Mouse (Mus musculus) kidney, adult 2 months (tissue): Measurements from ENCODE around the gene AL732309.1. TPM values are rescaled to one million over a fixed set of nuclear protein-coding genes. Genes with fewer than 3 reads are reported as not detected.

Experiments
- DNase-seq: peaks from one replicate; pipeline ENCODE4 v3.0.0; 2021
- H3K27ac ChIP-seq: fragments of 200-500 bp; 2 replicates; pipeline ENCODE4 v1.5.1; 2012; ENCODE audit warnings: low read depth, low read length, control low read depth, inconsistent platforms; ENCODE audit not compliant: insufficient read depth
- H3K27me3 ChIP-seq: fragments of 200-500 bp; replicated peaks from 2 replicates; pipeline ENCODE4 v1.6.1; 2012; ENCODE audit warnings: mild to moderate bottlenecking, moderate library complexity, low read length, inconsistent platforms; ENCODE audit not compliant: control insufficient read depth, insufficient read depth
- H3K36me3 ChIP-seq: fragments of 200-500 bp; 2 replicates; pipeline ENCODE4 v1.6.1; 2012; ENCODE audit warnings: mild to moderate bottlenecking, moderate library complexity, low read length, inconsistent platforms; ENCODE audit not compliant: control insufficient read depth, insufficient read depth
- H3K4me1 ChIP-seq: fragments of 200-500 bp; 2 replicates; pipeline ENCODE4 v1.6.1; 2011; ENCODE audit warnings: low read length; ENCODE audit not compliant: control insufficient read depth, insufficient read depth
- H3K4me3 ChIP-seq: fragments of 200-500 bp; 2 replicates; pipeline ENCODE4 v1.5.1; 2011; ENCODE audit warnings: mild to moderate bottlenecking, low read depth, low read length, control low read depth; ENCODE audit not compliant: insufficient read depth
- CTCF ChIP-seq: fragments of 200-500 bp; conservative IDR thresholded peaks from 2 replicates; pipeline ENCODE4 v1.5.1; 2011; ENCODE audit warnings: low read depth, mild to moderate bottlenecking, control low read depth, low read length, moderate library complexity, mixed read lengths; ENCODE audit not compliant: insufficient read depth, insufficient read length
- POLR2A ChIP-seq: fragments of 200-500 bp; IDR thresholded peaks from one replicate; pipeline ENCODE4 v1.6.1; 2011; ENCODE audit warnings: low read depth, low read length, control low read depth
- WGBS: fragments of 180-500 bp; shearing (Covaris S2); methylation state at CpG from one replicate; pipeline ENCODE4 v1.1.7; 2018; 5-methylcytosine and 5-hydroxymethylcytosine counted together
- polyA plus RNA-seq: library from polyadenylated mRNA; depleted of rRNA; stranded (reverse); fragments of >200 nt; gene quantifications from 2 replicates; pipeline ENCODE4 v1.2.3, GENCODE M21; 2012; rRNA removed

Gene AL732309.1
- polyA plus RNA-seq, 1 experiment = 13.0 TPM

GRCm38 (mm10) chr2:25197946-25198345 lies 48.7 kb downstream of the AL732309.1 start:
- TF ChIP-seq POLR2A (no peak), CTCF (no peak)
- H3K27me3 ChIP-seq = no peaks in the 10 kb centered on the region
- H3K4me1 ChIP-seq = peaks cover 10% of the 10 kb centered on the region; the same call in 1 of the 2 replicates
- no peak overlapping the region for H3K4me3 ChIP-seq
- no peak overlapping the region for H3K27ac ChIP-seq
- peaks cover 1% of the 10 kb centered on the region; the same call in 1 of the 2 replicates for H3K36me3 ChIP-seq
- DNase-seq = no peak

GRCm38 (mm10) chr2:25197191-25197590 lies 49.5 kb downstream of the AL732309.1 start:
- H3K36me3 ChIP-seq = no peaks in the 10 kb centered on the region; the same call in 1 of the 2 replicates
- TF ChIP-seq POLR2A (no peak), CTCF (no peak)
- H3K27ac ChIP-seq = peak overlapping the region; percentile 93
- DNase-seq = no peak
- H3K27me3 ChIP-seq = no peaks in the 10 kb centered on the region
- H3K4me3 ChIP-seq = 0 out of 2 replicates have a peak overlapping the region, but pooled peaks have one; percentile 43
- H3K4me1 ChIP-seq = peaks cover 10% of the 10 kb centered on the region; the same call in 1 of the 2 replicates
- WGBS = 23% methylated on average over 2 of the region's 2 CpGs

- Histone ChIP-seq H3K4me1 (peaks cover 10% of the 10 kb centered on the region; the same call in 1 of the 2 replicates), H3K27me3 (no peaks in the 10 kb centered on the region), H3K27ac (peak within 1 kb of the TSS; percentile 93), H3K36me3 (no peaks in the 10 kb centered on the region; the same call in 1 of the 2 replicates), H3K4me3 (peak within 1 kb of the TSS; percentile 43)
- WGBS = 16% methylated on average over 8 of the region's 8 CpGs
- peak; percentile 96 for DNase-seq
- TF ChIP-seq CTCF = no peak
- peak; percentile 55 for TF ChIP-seq POLR2A
Measured at GRCm38 (mm10) chr2:25196172-25196954, 50.3 kb downstream of the AL732309.1 start, which contains the start of gene Tor4a. TSS of gene Tor4a (minus strand) at chr2:25196886.

- no peak for TF ChIP-seq POLR2A
- TF ChIP-seq CTCF = no peak
- DNase-seq = peak; percentile 91
- H3K4me3 ChIP-seq = peak overlapping the region; percentile 43
- H3K36me3 ChIP-seq = no peaks in the 10 kb centered on the region; the same call in 1 of the 2 replicates
- H3K27ac ChIP-seq = peak overlapping the region; percentile 93
- peaks cover 10% of the 10 kb centered on the region; the same call in 1 of the 2 replicates for H3K4me1 ChIP-seq
- no peaks in the 10 kb centered on the region for H3K27me3 ChIP-seq
- 25% methylated on average over 55 of the region's 55 CpGs for WGBS
Measured at GRCm38 (mm10) chr2:25195211-25196156, 51.2 kb downstream of the AL732309.1 start.

Other genes with a start within 250 kb of the AL732309.1 start
- 77.8 and 110 TPM in 2 replicates for gene Nsmf, start 192.5 kb downstream of the AL732309.1 start, polyA plus RNA-seq
- 23.7 and 29.2 TPM in 2 replicates for gene Entpd8, start 166.6 kb downstream of the AL732309.1 start, polyA plus RNA-seq
- not detected in 2 replicates for gene Noxa1, start 151.7 kb downstream of the AL732309.1 start, polyA plus RNA-seq
- 5.7 and 7.8 TPM in 2 replicates for gene Nrarp, start 66.1 kb downstream of the AL732309.1 start, polyA plus RNA-seq
- gene Tor4a, start 50.0 kb downstream of the AL732309.1 start, polyA plus RNA-seq = 21.8 and 26.9 TPM in 2 replicates
- 62.6 and 70.5 TPM in 2 replicates for gene Nelfb, start 35.4 kb downstream of the AL732309.1 start, polyA plus RNA-seq
- gene Stpg3, start 32.2 kb downstream of the AL732309.1 start, polyA plus RNA-seq = 0.42 and 0.68 TPM in 2 replicates
- 0.55 and 0.58 TPM in 2 replicates for gene Fam166a, start 28.1 kb downstream of the AL732309.1 start, polyA plus RNA-seq
- gene Tubb4b, start 22.2 kb downstream of the AL732309.1 start, polyA plus RNA-seq = 313 and 314 TPM in 2 replicates
- gene Slc34a3, start 12.5 kb downstream of the AL732309.1 start, polyA plus RNA-seq = 240 and 299 TPM in 2 replicates
- gene Rnf224, start 10.1 kb downstream of the AL732309.1 start, polyA plus RNA-seq = 0.06 and 0.12 TPM in 2 replicates
- 49.1 and 57.9 TPM in 2 replicates for gene Rnf208, start 4.6 kb downstream of the AL732309.1 start, polyA plus RNA-seq
- gene Cysrt1, start 4.4 kb downstream of the AL732309.1 start, polyA plus RNA-seq = 0.66 and 1.2 TPM in 2 replicates
- gene Tmem203, start 8.6 kb upstream of the AL732309.1 start, polyA plus RNA-seq = 48.9 and 50.7 TPM in 2 replicates
- gene Tprn, start 15.8 kb upstream of the AL732309.1 start, polyA plus RNA-seq = 81.0 and 85.4 TPM in 2 replicates
- 46.2 and 48.8 TPM in 2 replicates for gene Ssna1, start 25.6 kb upstream of the AL732309.1 start, polyA plus RNA-seq
- 82.6 and 92.3 TPM in 2 replicates for gene Anapc2, start 25.6 kb upstream of the AL732309.1 start, polyA plus RNA-seq
- gene Tmem210, start 41.3 kb upstream of the AL732309.1 start, polyA plus RNA-seq = not detected in 2 replicates
- gene Lrrc26, start 43.1 kb upstream of the AL732309.1 start, polyA plus RNA-seq = 2.7 and 3.0 TPM in 2 replicates
- gene Grin1, start 72.3 kb upstream of the AL732309.1 start, polyA plus RNA-seq = 0.34 and 0.41 TPM in 2 replicates
- gene Man1b1, start 85.5 kb upstream of the AL732309.1 start, polyA plus RNA-seq = 16.6 and 19.6 TPM in 2 replicates
- gene Dpp7, start 109.5 kb upstream of the AL732309.1 start, polyA plus RNA-seq = 167 and 171 TPM in 2 replicates
- gene Uap1l1, start 118.8 kb upstream of the AL732309.1 start, polyA plus RNA-seq = 125 and 133 TPM in 2 replicates
- 0.20 and 0.34 TPM in 2 replicates for gene Sapcd2, start 125.5 kb upstream of the AL732309.1 start, polyA plus RNA-seq
- 18.8 and 23.8 TPM in 2 replicates for gene Entpd2, start 149.0 kb upstream of the AL732309.1 start, polyA plus RNA-seq
- 73.7 and 99.5 TPM in 2 replicates for gene Npdc1, start 152.5 kb upstream of the AL732309.1 start, polyA plus RNA-seq
- 0.19 and 0.80 TPM in 2 replicates for gene Fut7, start 176.4 kb upstream of the AL732309.1 start, polyA plus RNA-seq
- gene Abca2, start 181.8 kb upstream of the AL732309.1 start, polyA plus RNA-seq = 51.0 and 64.0 TPM in 2 replicates
- 104 and 130 TPM in 2 replicates for gene Clic3, start 210.0 kb upstream of the AL732309.1 start, polyA plus RNA-seq
- gene Paxx, start 214.2 kb upstream of the AL732309.1 start, polyA plus RNA-seq = 49.0 and 53.2 TPM in 2 replicates
- gene Ptgds, start 223.2 kb upstream of the AL732309.1 start, polyA plus RNA-seq = 47.2 and 51.6 TPM in 2 replicates
- gene Lcn12, start 247.0 kb upstream of the AL732309.1 start, polyA plus RNA-seq = 0.18 TPM in 1 of 2 replicates, not detected in the other